Mouse (Mus musculus) brown adipose tissue, adult 24 weeks (tissue): ENCODE measurements around the gene Rad23a. TPM values are rescaled to one million over a fixed set of nuclear protein-coding genes. Genes with fewer than 3 reads are reported as not detected.
"Not testable (repeated sequence)": the region's sequence is repeated elsewhere in the genome, so short reads cannot be mapped to it uniquely, and the experiment has no call there.

ENCODE experiments used
- H3K27ac ChIP-seq: fragments of 200-500 bp; replicated peaks from 2 replicates; pipeline ENCODE4 v1.5.1; 2012; ENCODE audit warnings: low read depth, mild to moderate bottlenecking, low read length
- H3K4me1 ChIP-seq: fragments of 200-500 bp; 2 replicates; pipeline ENCODE4 v1.6.1; 2012; ENCODE audit warnings: low read length, mixed read lengths; ENCODE audit not compliant: control insufficient read depth, insufficient read depth, insufficient read length
- H3K4me3 ChIP-seq: fragments of 200-500 bp; 2 replicates; pipeline ENCODE4 v1.5.1; 2012; ENCODE audit warnings: low read depth, mild to moderate bottlenecking, low read length, moderate library complexity; ENCODE audit not compliant: insufficient read depth
- polyA plus RNA-seq: library from polyadenylated mRNA; stranded (reverse); fragments of >200 nt; gene quantifications from 2 replicates; pipeline ENCODE4 v1.2.4, GENCODE M21; 2012; ENCODE audit not compliant: missing spikeins, insufficient read depth, insufficient read length

The Rad23a gene
- polyA plus RNA-seq, 1 experiment, result 79.3 TPM

DNA sequence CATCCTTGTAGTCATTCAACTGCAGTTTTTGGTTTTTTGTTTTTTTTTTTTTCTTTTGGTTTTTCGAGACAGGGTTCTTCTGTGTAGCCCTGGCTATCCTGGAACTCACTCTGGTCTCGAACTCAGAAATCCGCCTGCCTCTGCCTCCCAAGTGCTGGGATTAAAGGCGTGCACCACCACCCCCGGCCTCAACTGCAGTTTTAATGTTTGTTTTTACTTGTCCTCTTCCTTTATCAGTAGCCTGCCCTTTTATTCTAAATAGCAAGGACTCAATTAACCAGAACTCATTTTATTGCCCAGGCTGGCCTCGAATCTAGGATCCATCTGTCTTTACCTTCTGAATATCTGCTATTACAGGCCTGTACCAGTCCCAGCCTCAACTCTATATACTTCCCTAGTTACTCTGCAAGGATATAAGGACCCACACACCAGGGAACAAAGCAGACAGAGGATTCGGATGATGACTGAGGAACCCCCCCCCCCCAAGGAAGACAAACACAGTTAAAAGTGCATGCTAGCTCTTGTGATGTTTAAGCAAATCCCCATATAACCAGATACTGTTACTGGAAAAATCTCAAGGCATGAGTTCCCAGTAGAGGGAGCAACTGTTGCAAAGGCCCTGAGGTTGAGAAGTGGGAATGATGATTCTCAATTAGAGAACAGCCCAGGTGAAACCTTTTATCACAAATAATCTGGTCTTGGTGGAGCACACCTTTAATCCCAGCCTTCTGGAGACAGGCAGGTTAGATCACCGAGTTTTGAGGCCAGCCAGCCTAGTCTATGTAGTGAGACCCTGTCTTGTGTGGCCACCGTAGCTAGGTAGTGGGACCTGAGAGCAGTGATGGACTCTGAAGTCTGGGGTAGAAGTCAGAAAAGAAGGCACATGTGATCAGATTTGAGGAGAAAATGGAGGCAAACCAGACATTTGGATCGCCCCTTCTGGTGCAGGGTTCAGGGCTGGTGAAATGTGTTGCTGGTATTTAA lies 7.4 kb downstream of the Rad23a start:
- Histone ChIP-seq H3K27ac (peak overlapping the region; percentile 52; the same call in 1 of the 2 replicates), H3K4me1 (no peaks in the 10 kb centered on the region), H3K4me3 (peak overlapping the region; percentile 86)

DNA sequence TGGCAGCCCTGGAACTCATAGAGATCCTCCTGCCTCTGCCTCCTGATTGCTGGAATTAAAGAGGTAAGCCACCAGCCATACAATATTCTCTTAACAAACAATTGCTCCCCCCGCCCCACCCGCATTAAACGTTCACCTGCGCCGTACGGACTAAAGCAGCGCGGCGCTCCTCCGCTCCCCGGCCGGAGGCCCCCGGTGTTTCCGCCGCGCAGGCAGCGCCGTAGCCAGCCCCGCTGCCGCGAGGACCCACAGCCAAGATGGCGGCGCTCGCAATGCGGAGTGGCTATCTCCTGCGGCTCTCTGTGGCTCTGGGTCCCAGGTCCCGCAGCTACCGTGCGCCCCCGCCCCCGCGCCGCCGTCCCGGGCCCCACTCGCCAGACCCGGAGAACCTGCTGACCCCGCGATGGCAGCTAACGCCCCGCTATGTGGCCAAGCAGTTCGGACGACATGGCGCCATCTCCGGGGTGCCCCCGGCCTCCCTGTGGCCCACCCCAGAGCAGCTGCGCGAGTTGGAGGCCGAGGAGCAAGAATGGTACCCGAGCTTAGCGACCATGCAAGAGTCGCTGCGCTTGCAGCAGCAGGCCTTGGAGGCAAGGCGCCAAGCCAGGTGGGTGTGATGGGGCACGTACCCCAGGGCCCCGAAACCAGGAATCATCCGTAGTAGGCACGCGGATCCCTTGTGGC lies 8.3 kb downstream of the Rad23a start:
- peak overlapping the region; percentile 86 for H3K4me3 ChIP-seq
- no peaks in the 10 kb centered on the region for H3K4me1 ChIP-seq
- H3K27ac ChIP-seq, result peak overlapping the region; percentile 72

DNA sequence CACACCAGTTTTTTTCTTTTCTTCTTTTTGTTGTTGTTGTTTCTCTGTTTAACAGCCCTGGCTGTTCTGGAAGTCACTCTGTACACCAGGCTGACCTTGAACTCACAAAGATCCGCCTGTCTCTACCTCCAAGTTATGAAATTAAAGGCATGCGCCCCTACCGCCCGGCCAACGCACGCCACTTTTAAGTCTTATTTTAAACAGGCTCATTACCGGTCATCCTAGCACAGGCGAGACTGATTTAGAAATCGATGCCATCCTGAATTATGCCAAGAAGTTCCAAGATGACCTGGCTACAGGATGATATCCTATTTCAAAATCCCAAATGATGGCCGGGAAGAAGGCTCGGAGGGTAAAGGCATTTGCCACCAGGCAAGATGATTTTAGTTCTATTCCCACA lies 9.0 kb downstream of the Rad23a start, which contains the start of gene Gadd45gip1:
Gene Gadd45gip1, plus strand, starts transcription at position 33 of the 400 bp plus-strand sequence.
- H3K4me3 ChIP-seq, result peak within 1 kb of the TSS; percentile 86
- peak within 1 kb of the TSS; percentile 72 for H3K27ac ChIP-seq
- no peaks in the 10 kb centered on the region for H3K4me1 ChIP-seq

- H3K4me1 ChIP-seq, H3K27ac ChIP-seq, H3K4me3 ChIP-seq: not testable (repeated sequence)
These were observed 13.9 kb downstream of the Rad23a start for GRCm38 (mm10) chr8:84826518-84826917.

DNA sequence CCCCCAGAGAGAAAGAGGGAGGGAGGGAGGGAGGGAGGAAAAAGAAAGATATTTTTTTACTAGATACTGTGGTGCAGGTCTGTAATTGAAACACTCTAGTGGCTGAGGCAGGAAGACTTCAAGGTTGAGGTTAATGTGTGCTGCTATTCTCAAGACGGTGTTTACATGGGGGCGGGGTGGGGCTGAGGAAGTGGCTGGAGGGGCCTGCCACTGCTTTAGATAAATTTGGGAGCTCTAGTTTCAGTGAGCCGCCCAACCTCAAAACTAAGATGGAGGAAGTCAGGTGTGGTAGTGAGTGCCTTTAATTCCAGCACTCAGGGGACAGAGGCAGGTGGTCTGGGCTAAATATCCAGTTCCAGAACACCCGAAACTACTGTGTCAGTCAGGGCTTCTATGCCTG lies 14.8 kb downstream of the Rad23a start:
- H3K4me1 ChIP-seq, result no peaks in the 10 kb centered on the region
- H3K4me3 ChIP-seq, result no peak overlapping the region
- no peak overlapping the region for H3K27ac ChIP-seq

DNA sequence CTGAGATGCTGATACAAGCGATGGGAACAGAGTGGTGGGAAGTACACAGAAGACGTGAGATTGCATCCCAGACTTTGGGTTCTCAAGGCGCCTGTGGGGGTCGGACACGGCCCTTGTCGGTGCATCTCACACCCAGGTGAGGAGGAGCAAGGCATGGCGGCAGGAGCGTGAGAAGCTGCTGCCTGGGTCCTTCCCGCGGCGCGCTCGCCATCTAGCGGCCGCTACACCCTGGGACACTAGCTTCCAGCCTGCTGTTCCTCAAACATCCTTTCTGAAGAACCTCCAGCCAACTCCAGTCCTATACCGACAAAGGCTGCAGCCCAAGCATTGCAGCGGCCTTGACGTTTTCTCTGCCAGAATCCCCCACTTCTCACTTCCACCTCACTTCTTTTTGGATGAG lies 16.8 kb downstream of the Rad23a start:
- Histone ChIP-seq H3K4me1 (no peaks in the 10 kb centered on the region), H3K4me3 (no peak overlapping the region), H3K27ac (no peak overlapping the region)

- Histone ChIP-seq H3K4me1 (no peaks in the 10 kb centered on the region), H3K4me3 (no peak within 1 kb of the TSS), H3K27ac (no peak within 1 kb of the TSS)
These were observed 17.7 kb downstream of the Rad23a start, which contains the start of gene Dand5 for GRCm38 (mm10) chr8:84822723-84823122. Gene Dand5 (minus strand): TSS chr8:84822823.

DNA sequence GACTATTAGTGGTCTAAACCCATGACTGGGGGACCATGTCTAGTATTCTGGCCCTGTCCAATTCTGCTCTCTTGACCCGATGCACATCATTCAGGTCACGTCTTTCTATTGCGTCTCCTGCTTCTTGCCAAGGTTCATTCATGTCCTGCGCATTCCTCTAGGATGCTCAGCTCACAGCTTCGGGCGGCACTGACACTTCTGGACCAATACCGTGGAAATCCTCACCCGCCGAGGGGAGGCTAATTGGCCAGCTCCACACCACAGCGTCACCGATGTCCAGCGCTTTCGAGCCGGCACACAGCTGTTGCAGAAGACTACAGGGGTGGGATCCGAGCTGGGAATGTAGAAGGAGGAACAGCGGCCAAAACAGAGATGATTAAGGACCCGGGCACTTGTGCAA lies 24.3 kb downstream of the Rad23a start:
- H3K4me1 ChIP-seq, result 0 out of 2 replicates have a peak, but pooled peaks cover 3% of the 10 kb centered on the region
- no peak overlapping the region for H3K4me3 ChIP-seq
- H3K27ac ChIP-seq, result no peak overlapping the region

DNA sequence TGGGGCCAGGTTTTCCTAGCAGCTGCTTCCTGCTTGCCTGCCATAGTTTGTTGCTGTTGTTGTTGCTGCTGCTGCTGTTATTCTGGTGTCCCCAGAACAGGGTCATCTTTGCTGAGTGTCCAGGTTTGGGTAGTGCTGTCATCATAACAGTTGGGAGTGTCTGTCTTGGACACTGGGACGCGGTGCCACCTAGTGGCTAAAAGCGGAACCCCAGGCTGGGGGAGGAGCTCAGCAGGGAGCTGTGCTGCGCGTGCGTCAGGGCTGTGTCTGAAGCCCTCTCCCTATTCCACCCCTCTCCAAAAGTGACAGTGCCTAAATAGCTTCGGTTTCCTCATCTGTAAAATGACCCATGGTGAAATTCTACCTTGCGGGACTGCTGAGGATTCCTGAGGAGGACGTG lies 24.9 kb downstream of the Rad23a start:
- Histone ChIP-seq H3K4me1 (0 out of 2 replicates have a peak, but pooled peaks cover 3% of the 10 kb centered on the region), H3K4me3 (no peak overlapping the region), H3K27ac (no peak overlapping the region)

DNA sequence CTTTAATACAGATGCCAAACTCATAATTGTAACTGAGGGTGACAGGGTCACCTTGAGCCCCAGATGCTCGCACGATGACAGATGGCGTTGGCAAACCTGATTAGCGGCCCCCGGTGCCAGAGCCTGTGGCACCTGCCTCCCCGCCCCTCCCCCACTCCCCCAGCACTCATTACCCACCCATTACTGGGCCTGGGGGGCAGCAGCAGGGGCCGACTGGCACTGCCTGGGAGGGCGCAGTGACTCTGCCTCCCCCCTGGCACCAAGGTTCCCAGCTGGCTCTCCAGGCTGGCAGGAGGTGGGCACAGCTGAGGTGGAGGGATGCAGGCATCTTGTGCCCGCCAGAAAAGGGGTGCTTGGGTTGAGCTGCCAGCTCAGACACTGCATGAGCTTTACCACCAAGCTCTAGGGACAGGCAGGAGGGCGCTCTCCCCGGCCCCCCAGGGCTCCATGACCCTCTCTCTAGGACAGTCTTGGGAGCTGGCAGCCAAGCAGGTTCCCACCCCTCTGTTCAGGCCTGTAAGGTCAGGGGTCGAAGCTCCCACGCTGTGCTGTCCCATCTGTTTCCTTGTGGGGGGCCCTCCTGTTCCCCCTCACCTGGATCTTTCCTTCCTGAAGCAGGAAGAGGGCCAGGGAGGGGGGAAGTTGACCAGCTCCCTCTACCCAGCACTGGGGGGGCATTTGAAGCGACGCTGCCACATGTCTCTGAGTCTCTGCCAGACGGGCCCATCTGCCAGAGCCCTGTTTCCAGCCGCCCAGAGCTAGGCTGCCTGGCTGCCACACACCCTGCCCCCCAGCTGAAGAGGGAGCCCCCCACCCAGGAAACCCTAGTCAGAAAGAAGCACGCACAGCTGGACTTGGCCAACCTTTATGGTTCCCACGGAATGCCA lies 25.7 kb downstream of the Rad23a start:
- Histone ChIP-seq H3K4me1 (0 out of 2 replicates have a peak, but pooled peaks cover 3% of the 10 kb centered on the region), H3K27ac (no peak overlapping the region), H3K4me3 (no peak overlapping the region)

GRCm38 (mm10) chr8:84814240-84814554 lies 26.3 kb downstream of the Rad23a start:
- Histone ChIP-seq H3K4me1 (0 out of 2 replicates have a peak, but pooled peaks cover 3% of the 10 kb centered on the region), H3K4me3 (no peak overlapping the region), H3K27ac (no peak overlapping the region)

GRCm38 (mm10) chr8:84813830-84814229 lies 26.6 kb downstream of the Rad23a start:
- Histone ChIP-seq H3K4me3 (no peak overlapping the region), H3K27ac (no peak overlapping the region), H3K4me1 (0 out of 2 replicates have a peak, but pooled peaks cover 3% of the 10 kb centered on the region)

DNA sequence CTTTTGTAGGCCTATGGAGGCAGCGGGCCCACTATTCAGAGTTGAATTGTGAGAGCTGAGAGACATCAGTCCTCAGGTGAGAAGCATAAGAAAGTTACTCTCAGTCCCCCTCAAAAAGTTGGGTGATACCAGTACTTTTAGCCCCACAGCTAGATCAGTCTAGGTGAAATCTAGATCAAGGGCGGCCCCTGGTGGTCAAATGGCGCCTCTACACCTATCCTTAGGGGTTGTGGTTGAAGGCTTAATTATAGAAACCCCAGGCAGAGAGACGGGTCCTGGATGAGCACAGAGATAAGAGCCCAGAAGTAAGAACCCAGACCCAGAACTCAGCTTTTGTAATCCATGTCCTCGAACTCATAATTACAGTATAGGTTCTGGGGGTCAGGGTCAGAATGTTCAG lies 27.4 kb downstream of the Rad23a start:
- Histone ChIP-seq H3K4me1 (0 out of 2 replicates have a peak, but pooled peaks cover 3% of the 10 kb centered on the region), H3K4me3 (no peak overlapping the region), H3K27ac (no peak overlapping the region)

DNA sequence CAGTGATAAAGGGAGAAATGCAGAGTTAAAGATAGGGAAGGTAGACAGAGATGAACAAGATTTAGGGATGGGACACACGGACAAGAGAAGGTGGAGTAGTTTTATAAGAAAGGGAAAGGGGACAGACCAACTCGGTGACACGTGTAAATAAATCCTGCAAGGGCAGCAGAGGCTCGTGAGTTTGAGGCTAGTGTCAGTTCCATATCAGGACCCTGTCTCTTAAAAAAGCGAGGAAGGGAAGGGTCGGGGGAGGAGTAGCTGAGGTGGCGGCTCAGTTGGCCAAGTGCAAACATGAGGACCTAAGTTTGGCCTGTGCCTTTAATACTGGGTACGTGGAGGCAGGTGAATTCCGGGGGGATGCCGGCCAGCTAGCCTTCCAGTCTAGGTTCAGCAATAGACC lies 29.2 kb downstream of the Rad23a start:
- Histone ChIP-seq H3K4me1 (0 out of 2 replicates have a peak, but pooled peaks cover 3% of the 10 kb centered on the region), H3K27ac (no peak overlapping the region), H3K4me3 (no peak overlapping the region)
